Mouse (Mus musculus) forebrain, embryonic 16.5 days (tissue): Measurements from ENCODE around the gene Cep41. TPM values are rescaled to one million over a fixed set of nuclear protein-coding genes. Genes with fewer than 3 reads are reported as not detected.

ENCODE experiments used
- ATAC-seq: fragments of 200-750 bp; cut with Nextera tagmentation; 2 replicates; pipeline ENCODE4 v1.8.0; 2017; ENCODE audit warnings: mild to moderate bottlenecking, moderate library complexity
- H3K27ac ChIP-seq: fragments of 300-500 bp; sonication (generic); 2 replicates; pipeline ENCODE4 v1.5.1; 2014; ENCODE audit warnings: low read length, control low read depth
- H3K27me3 ChIP-seq: fragments of 300-500 bp; sonication (generic); replicated peaks from 2 replicates; pipeline ENCODE4 v1.6.1; 2014; ENCODE audit warnings: low read length; ENCODE audit not compliant: control insufficient read depth, insufficient read depth
- H3K36me3 ChIP-seq: fragments of 300-500 bp; sonication (generic); 2 replicates; pipeline ENCODE4 v1.6.1; 2014; ENCODE audit not compliant: control insufficient read depth, insufficient read depth
- H3K4me1 ChIP-seq: fragments of 300-500 bp; sonication (generic); replicated peaks from 2 replicates; pipeline ENCODE4 v1.6.1; 2014; ENCODE audit warnings: low read length; ENCODE audit not compliant: control insufficient read depth, insufficient read depth
- H3K4me2 ChIP-seq: fragments of 300-500 bp; sonication (generic); 2 replicates; pipeline ENCODE4 v1.6.1; 2014; ENCODE audit warnings: mild to moderate bottlenecking, low read length, control low read depth
- H3K4me3 ChIP-seq: fragments of 300-500 bp; sonication (generic); replicated peaks from 2 replicates; pipeline ENCODE4 v1.5.1; 2014; ENCODE audit warnings: mild to moderate bottlenecking, low read length, control low read depth
- H3K9ac ChIP-seq: fragments of 300-500 bp; sonication (generic); replicated peaks from 2 replicates; pipeline ENCODE4 v1.6.1; 2014; ENCODE audit warnings: low read depth, low read length, control low read depth
- H3K9me3 ChIP-seq: fragments of 300-500 bp; sonication (generic); 2 replicates; pipeline ENCODE4 v1.6.1; 2016; ENCODE audit warnings: low read length; ENCODE audit not compliant: control insufficient read depth
- WGBS: fragments of 180-500 bp; shearing (Covaris S2); extraction: QIAGEN DNeasy Blood & Tissue Kit; methylation state at CpG from one replicate; pipeline ENCODE4 v1.1.7; 2014; 5-methylcytosine and 5-hydroxymethylcytosine counted together
- polyA plus RNA-seq: library from polyadenylated mRNA; unstranded; fragments of >200 nt; fragmentation: Nextera tagmentation; extraction: Ambion mirVana; gene quantifications from 2 replicates; pipeline ENCODE4 v1.2.1, GENCODE M21; 2015

The Cep41 gene
- polyA plus RNA-seq, 1 experiment from 2014 or later: 15.2 TPM

DNA sequence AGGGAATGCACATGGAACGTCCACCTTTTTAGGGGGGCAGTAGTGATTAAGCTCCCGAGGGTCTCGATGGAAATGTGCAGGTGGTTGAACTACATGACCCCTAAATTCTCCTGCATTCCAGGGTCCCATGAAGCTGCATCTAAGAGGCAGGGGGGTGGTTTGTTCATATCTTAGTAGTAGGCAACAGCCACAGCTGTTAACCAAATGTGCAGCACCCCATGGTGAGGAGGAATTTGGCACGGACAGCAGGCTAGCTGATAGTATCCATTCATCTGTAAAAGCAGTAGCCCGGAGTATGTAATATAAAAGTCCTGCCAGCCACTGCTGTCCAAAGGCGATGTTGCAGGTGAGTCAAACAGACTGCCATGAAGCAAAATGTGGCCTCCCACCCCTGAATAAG lies 48.2 kb downstream of the Cep41 start:
- H3K9ac ChIP-seq: no peak overlapping the region
- ATAC-seq: no peak
- H3K4me1 ChIP-seq: peaks cover 8% of the 10 kb centered on the region
- no peaks in the 10 kb centered on the region for H3K27me3 ChIP-seq
- no peaks in the 10 kb centered on the region for H3K9me3 ChIP-seq
- no peak overlapping the region for H3K4me3 ChIP-seq
- no peaks in the 10 kb centered on the region for H3K36me3 ChIP-seq
- H3K27ac ChIP-seq: no peak overlapping the region
- whole genome bisulfite sequencing: 86% methylated on average over 6 of the region's 6 CpGs
- H3K4me2 ChIP-seq: no peak overlapping the region

- no peaks in the 10 kb centered on the region for H3K36me3 ChIP-seq
- no peak overlapping the region for H3K27ac ChIP-seq
- H3K4me2 ChIP-seq: no peak overlapping the region
- no peak overlapping the region for H3K4me3 ChIP-seq
- H3K9me3 ChIP-seq: no peaks in the 10 kb centered on the region
- no peaks in the 10 kb centered on the region for H3K27me3 ChIP-seq
- H3K4me1 ChIP-seq: peaks cover under 1% of the 10 kb centered on the region; the same call in 1 of the 2 replicates
- 40% methylated on average over 3 of the region's 3 CpGs for WGBS
- no peak overlapping the region for H3K9ac ChIP-seq
- ATAC-seq: no peak
Observed at GRCm38 (mm10) chr6:30644462-30644861, 49.1 kb downstream of the Cep41 start.

- no peak overlapping the region for H3K4me3 ChIP-seq
- no peak overlapping the region for H3K9ac ChIP-seq
- 83% methylated on average over 12 of the region's 12 CpGs for WGBS
- H3K27ac ChIP-seq: no peak overlapping the region
- no peak overlapping the region for H3K4me2 ChIP-seq
- H3K27me3 ChIP-seq: no peaks in the 10 kb centered on the region
- no peaks in the 10 kb centered on the region for H3K36me3 ChIP-seq
- H3K4me1 ChIP-seq: no peaks in the 10 kb centered on the region
- no peaks in the 10 kb centered on the region for H3K9me3 ChIP-seq
- no peak for ATAC-seq
Observed at GRCm38 (mm10) chr6:30643694-30644460, 49.7 kb downstream of the Cep41 start.

GRCm38 (mm10) chr6:30638674-30639268 lies 54.8 kb downstream of the Cep41 start, which contains the start of gene Cpa1:
Gene Cpa1 (plus strand): TSS chr6:30639218.
- ATAC-seq: no peak
- 89% methylated on average over 5 of the region's 5 CpGs for WGBS
- Histone ChIP-seq H3K27ac (no peak within 1 kb of the TSS), H3K4me3 (no peak within 1 kb of the TSS), H3K9ac (no peak within 1 kb of the TSS), H3K4me1 (no peaks in the 10 kb centered on the region), H3K9me3 (no peaks in the 10 kb centered on the region), H3K36me3 (no peaks in the 10 kb centered on the region), H3K4me2 (no peak within 1 kb of the TSS), H3K27me3 (no peaks in the 10 kb centered on the region)

DNA sequence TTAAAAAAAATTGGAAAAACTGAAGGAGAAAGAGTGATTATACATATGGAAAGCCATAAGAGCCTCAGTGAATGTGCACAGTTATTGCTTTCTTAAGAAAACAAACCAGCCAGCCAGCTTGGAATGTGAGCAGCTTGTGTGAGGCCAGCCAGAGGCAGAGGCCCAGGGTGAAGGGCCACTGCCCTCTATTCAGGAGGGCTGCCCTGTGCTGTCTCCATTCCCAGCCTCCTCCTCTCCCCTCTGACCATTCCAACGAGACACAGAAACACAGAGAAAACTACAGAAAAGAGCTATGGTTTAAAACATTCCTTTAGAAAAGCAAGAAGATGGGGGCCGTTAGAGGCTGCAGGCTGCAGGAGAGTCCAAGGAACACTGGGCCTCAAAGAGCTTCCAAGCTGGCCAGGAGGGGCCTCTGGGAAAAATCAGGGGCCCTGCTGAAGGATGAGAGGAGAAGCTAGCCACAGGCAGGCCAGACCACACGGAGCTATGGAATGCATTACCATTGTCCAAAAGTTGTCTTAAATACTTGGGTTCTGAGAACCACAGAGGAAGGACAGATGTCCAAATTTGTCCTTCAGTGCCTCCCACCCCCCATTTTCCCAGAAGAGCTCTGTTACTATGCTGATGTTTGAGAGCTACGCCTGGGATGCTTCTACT lies 57.2 kb downstream of the Cep41 start:
- no peak for ATAC-seq
- 34% methylated on average over 4 of the region's 4 CpGs for WGBS
- no peak overlapping the region for H3K9ac ChIP-seq

DNA sequence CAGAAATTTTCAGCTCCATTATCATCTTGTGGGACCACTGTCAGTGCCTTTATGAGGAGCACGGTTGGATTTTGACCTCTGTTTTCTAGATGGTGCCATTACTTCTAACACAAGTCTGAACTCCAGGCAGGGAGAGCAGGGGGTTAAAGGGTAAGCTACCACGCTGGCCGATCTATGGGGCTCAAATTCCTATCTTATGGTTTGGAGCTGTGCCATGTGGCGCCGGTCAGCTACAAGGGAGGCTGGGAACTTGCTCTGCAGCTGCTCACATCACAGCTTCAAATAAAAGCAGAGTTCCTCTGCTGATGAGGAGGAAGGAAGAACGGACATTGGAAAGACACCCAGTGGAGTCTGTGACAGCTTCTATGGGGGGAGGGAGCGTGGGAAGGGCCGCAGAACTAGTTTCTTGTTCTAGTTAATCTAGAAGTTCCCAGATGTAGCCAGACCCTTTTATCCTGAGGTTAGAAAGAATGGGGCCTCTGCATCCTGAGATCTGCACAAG lies 58.1 kb downstream of the Cep41 start:
- no peaks in the 10 kb centered on the region for H3K4me1 ChIP-seq
- H3K9ac ChIP-seq: no peak overlapping the region
- H3K9me3 ChIP-seq: no peaks in the 10 kb centered on the region
- no peak overlapping the region for H3K4me2 ChIP-seq
- ATAC-seq: no peak
- H3K27me3 ChIP-seq: no peaks in the 10 kb centered on the region
- H3K27ac ChIP-seq: no peak overlapping the region
- 72% methylated on average over 8 of the region's 8 CpGs for WGBS
- H3K4me3 ChIP-seq: no peak overlapping the region
- H3K36me3 ChIP-seq: no peaks in the 10 kb centered on the region

More for the DNA sequence above, 57.2 kb downstream of the Cep41 start:
- Histone ChIP-seq H3K36me3 (no peaks in the 10 kb centered on the region), H3K9me3 (no peaks in the 10 kb centered on the region), H3K4me3 (no peak overlapping the region), H3K27me3 (no peaks in the 10 kb centered on the region), H3K4me1 (no peaks in the 10 kb centered on the region), H3K27ac (no peak overlapping the region), H3K4me2 (no peak overlapping the region)

DNA sequence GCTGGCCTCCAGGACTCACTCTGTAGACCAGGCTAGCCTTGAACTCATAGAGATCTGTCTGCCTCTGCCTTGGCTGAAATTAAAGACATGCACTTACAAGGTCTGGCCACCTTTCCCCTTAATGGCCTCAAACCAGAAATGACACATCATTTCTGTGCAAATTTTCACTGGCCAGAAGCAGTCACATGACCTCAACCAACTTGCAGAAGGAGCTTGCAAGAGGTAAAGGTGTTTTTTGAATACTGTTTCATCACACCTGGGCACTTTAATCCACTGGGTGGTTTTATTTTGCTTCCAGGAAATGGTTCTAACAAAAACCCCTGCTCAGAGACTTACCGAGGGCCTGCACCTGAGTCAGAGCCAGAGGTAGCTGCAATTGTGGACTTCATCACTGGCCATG lies 63.6 kb downstream of the Cep41 start:
- no peak overlapping the region for H3K27ac ChIP-seq
- 96% methylated on average over 1 of the region's 1 CpGs for WGBS
- no peak for ATAC-seq
- no peaks in the 10 kb centered on the region for H3K36me3 ChIP-seq
- no peak overlapping the region for H3K4me3 ChIP-seq
- H3K4me1 ChIP-seq: peaks cover 5% of the 10 kb centered on the region; the same call in 1 of the 2 replicates
- no peaks in the 10 kb centered on the region for H3K27me3 ChIP-seq
- H3K9ac ChIP-seq: no peak overlapping the region
- no peaks in the 10 kb centered on the region for H3K9me3 ChIP-seq
- no peak overlapping the region for H3K4me2 ChIP-seq

DNA sequence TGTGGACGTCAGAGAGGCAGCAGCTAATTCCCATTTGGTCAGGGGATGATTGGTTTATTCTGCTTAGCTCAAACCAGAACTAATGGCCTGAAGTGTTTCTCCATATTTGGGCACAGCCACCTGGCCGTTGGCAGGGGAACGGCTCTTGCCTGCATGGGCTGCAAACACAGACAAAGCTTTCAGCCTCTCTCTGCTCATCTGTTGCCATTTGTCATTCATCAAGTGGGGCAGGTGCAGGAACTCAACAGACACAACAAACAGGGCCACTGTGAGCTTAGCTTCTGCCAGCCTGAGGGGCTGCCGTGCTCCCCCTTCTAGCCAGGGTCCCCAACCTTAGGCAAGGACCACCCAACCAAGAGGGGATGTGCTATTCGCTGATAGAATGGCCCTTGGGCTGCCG lies 65.4 kb downstream of the Cep41 start:
- Histone ChIP-seq H3K4me3 (no peak overlapping the region), H3K4me1 (peaks cover 5% of the 10 kb centered on the region; the same call in 1 of the 2 replicates), H3K4me2 (no peak overlapping the region), H3K27me3 (no peaks in the 10 kb centered on the region), H3K9me3 (no peaks in the 10 kb centered on the region), H3K27ac (no peak overlapping the region), H3K9ac (no peak overlapping the region), H3K36me3 (no peaks in the 10 kb centered on the region)
- 47% methylated on average over 6 of the region's 6 CpGs for WGBS
- ATAC-seq: peak; percentile 55

- Histone ChIP-seq H3K36me3 (no peaks in the 10 kb centered on the region), H3K4me3 (no peak overlapping the region), H3K27me3 (no peaks in the 10 kb centered on the region), H3K4me2 (no peak overlapping the region), H3K9me3 (no peaks in the 10 kb centered on the region), H3K4me1 (peaks cover 8% of the 10 kb centered on the region; the same call in 1 of the 2 replicates), H3K9ac (no peak overlapping the region), H3K27ac (no peak overlapping the region)
- 93% methylated on average over 9 of the region's 9 CpGs for WGBS
- ATAC-seq: no peak
Observed at GRCm38 (mm10) chr6:30624763-30625162, 68.8 kb downstream of the Cep41 start.
